8 mouse cellular contexts compared by ENCODE assay signal in genomic region chr14:61438171-61438945, GRCm38 (mm10). TPM values are rescaled to one million over a fixed set of nuclear protein-coding genes. Genes with fewer than 3 reads are reported as not detected.
DNase-seq lines count a peak whose midpoint lies in the region; ATAC-seq and TF ChIP-seq lines count a peak whose summit lies in the region.

No protein-coding gene starts in this region.

- WGBS in heart, embryonic 11.5 days (ENCODE audit: insufficient replicate concordance), result 19% methylated on average over 3 of the region's 3 CpGs
- 34% methylated on average over 3 of the region's 3 CpGs for WGBS in liver, embryonic 13.5 days (ENCODE audit: insufficient replicate concordance)

- peaks cover 45% of the 10 kb centered on the region for H3K4me1 ChIP-seq in G1E (ENCODE audit: insufficient read depth, low read depth, low read length)
- peaks cover 4% of the 10 kb centered on the region for H3K4me1 ChIP-seq in heart, embryonic 11.5 days (ENCODE audit: control insufficient read depth, insufficient read depth, low read length)
- H3K4me1 ChIP-seq in liver, embryonic 13.5 days (replicated peaks), result peaks cover 47% of the 10 kb centered on the region

- no peak overlapping the region for H3K27ac ChIP-seq in heart, embryonic 11.5 days (ENCODE audit: low read depth, low read length)
- peak overlapping the region; percentile 91; the same call in 1 of the 2 replicates for H3K27ac ChIP-seq in liver, embryonic 13.5 days

- no peaks in the 10 kb centered on the region for H3K9me3 ChIP-seq in G1E (replicated peaks)
- no peaks in the 10 kb centered on the region for H3K9me3 ChIP-seq in heart, embryonic 11.5 days (replicated peaks; ENCODE audit: control insufficient read depth, low read length)
- H3K9me3 ChIP-seq in liver, embryonic 13.5 days (replicated peaks), result no peaks in the 10 kb centered on the region

- peak overlapping the region; percentile 95; the same call in 1 of the 2 replicates for H3K4me3 ChIP-seq in G1E (ENCODE audit: low read depth, low read length)
- peak overlapping the region; percentile 80 for H3K4me3 ChIP-seq in heart, embryonic 11.5 days (ENCODE audit: low read depth, low read length)
- peak overlapping the region; percentile 92 for H3K4me3 ChIP-seq in liver, embryonic 13.5 days (replicated peaks)

- H3K4me2 ChIP-seq in heart, embryonic 11.5 days, result peak overlapping the region; percentile 70
- H3K4me2 ChIP-seq in liver, embryonic 13.5 days, result peak overlapping the region; percentile 89

- DNase-seq in embryo, embryonic 10 days (ENCODE audit: low spot score), result peak; percentile 21
- DNase-seq in embryo, embryonic 9.5 days (ENCODE audit: extremely low spot score), result no peak
- no peak for DNase-seq in G1E (ENCODE audit: low spot score)
- no peak for DNase-seq in liver, embryonic 13.5 days
- DNase-seq in testis, postnatal 10 days (ENCODE audit: low spot score), result no peak
- DNase-seq in spleen, adult 18-20 months, result no peak
- no peak for DNase-seq in left cerebral cortex, postnatal 14 days (ENCODE audit: low spot score in 2 of 2)

- peaks cover 15% of the 10 kb centered on the region for H3K36me3 ChIP-seq in G1E (replicated peaks)
- H3K36me3 ChIP-seq in heart, embryonic 11.5 days (ENCODE audit: control insufficient read depth, insufficient read depth, low read length), result no peaks in the 10 kb centered on the region
- peaks cover 2% of the 10 kb centered on the region; the same call in 1 of the 2 replicates for H3K36me3 ChIP-seq in liver, embryonic 13.5 days

- H3K9ac ChIP-seq in heart, embryonic 11.5 days (ENCODE audit: low read depth, low read length), result peak overlapping the region; percentile 44; the same call in 1 of the 2 replicates
- H3K9ac ChIP-seq in liver, embryonic 13.5 days, result peak overlapping the region; percentile 94

- 0 out of 2 replicates have a peak, but pooled peaks cover 2% of the 10 kb centered on the region for H3K27me3 ChIP-seq in G1E (ENCODE audit: insufficient read depth, low read length)
- no peaks in the 10 kb centered on the region for H3K27me3 ChIP-seq in heart, embryonic 11.5 days (ENCODE audit: control insufficient read depth, insufficient read depth, low read length)
- H3K27me3 ChIP-seq in liver, embryonic 13.5 days, result no peaks in the 10 kb centered on the region

- intact Hi-C loops in left cerebral cortex, postnatal 14 days (cut with DNase I), result loop anchor here (5.0 kb wide), 1 partner anchor 76 kb away; the partner anchor contains the start of gene Ebpl

- no peak for ATAC-seq in G1E (ENCODE audit: extremely low read depth, insufficient number of reproducible peaks, low FRiP score, poor library complexity, severe bottlenecking)
- ATAC-seq in heart, embryonic 11.5 days (replicated peaks; ENCODE audit: insufficient number of reproducible peaks, low FRiP score, low TSS enrichment), result no peak
- ATAC-seq in liver, embryonic 13.5 days (ENCODE audit: low read depth), result no peak

- TF ChIP-seq CTCF in G1E (IDR thresholded peaks at IDR 0.05; ENCODE audit: low read depth, low read length), result no peak

RNA-seq across cellular contexts. Expression of gene Kpna3, which starts 1.3 kb away (rescaled TPM):
- total RNA-seq in G1E (2014; fragmentation: Nextera tagmentation) (79.2 and 88.2 TPM in 2 replicates), G1E (2017) (35.1 and 44.9 TPM in 2 replicates)
- 10.5 and 11.8 TPM in 2 replicates for polyA plus RNA-seq in G1E (2012)
- 43.7 and 48.9 TPM in 2 replicates for polyA plus RNA-seq in heart, embryonic 11.5 days (2014; fragmentation: Nextera tagmentation; extraction: Ambion mirVana)
- polyA plus RNA-seq in liver, embryonic 13.5 days (2015; fragmentation: Nextera tagmentation; extraction: Ambion mirVana), result 29.9 and 40.5 TPM in 2 replicates
- 10 to 100 TPM; 79.1 to 79.7 TPM for total RNA-seq in left cerebral cortex, postnatal 14 days (2021)
